In the genomic region with DNA sequence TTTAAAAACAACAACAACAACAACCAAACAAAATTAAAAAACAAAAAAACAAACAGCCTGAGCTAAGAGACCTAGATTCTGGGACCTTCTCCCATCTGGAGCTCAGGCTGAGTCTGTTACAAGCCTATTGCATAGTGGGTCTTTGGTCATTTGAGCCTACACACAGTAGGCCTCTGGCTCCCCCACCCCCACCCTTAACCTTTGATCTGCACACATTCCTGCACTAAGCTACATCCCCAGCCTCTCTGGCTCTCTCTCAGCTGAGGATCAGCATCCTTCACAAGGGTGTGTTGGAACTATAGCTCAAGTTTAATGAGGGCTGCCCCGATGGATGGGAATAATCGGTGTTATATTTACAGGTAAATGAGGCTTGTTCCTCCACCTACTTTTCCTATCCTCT, we compare ENCODE assay signal across 43 mouse cellular contexts. TPM values are rescaled to one million over a fixed set of nuclear protein-coding genes. Genes with fewer than 3 reads are reported as not detected.
DNase-seq lines count a peak whose midpoint lies in the region; TF ChIP-seq lines count a peak whose summit lies in the region.
"Had no signal": no experiment of that assay in that cellular context is flagged by ENCODE, and none has a peak within 500 bp of the region (broad histone marks: within the 10 kb centered on the region; RNA-seq: fewer than 3 reads in every experiment).

No protein-coding gene starts in this region.

- in situ Hi-C loops in CH12.LX (cut with MboI; ENCODE audit: low pct_ligation_motif_present, low pct_unique_long_range_greater_than_20kb, low sequenced_read_pairs) (loop anchor here (10.0 kb wide), 1 partner anchor 309 kb away; a partner anchor contains a TSS), ES-E14 (cut with MboI; ENCODE audit: low sequenced_read_pairs in 2 of 2, unreplicated experiment in 2 of 2) (no loop called here)

- intact Hi-C loops in heart, adult 2 months (cut with DNase I): loop anchor here (1.0 kb wide), 1 partner anchor 29 kb away; no protein-coding TSS in a partner anchor
- intact Hi-C loops in heart, postnatal 36 days (cut with DNase I): loop anchor here (10.0 kb wide), 1 partner anchor 1919 kb away; no protein-coding TSS in a partner anchor

- H3K4me2 ChIP-seq in CH12.LX (ENCODE audit: insufficient read depth, low read depth, poor library complexity, severe bottlenecking): no peak overlapping the region
- H3K4me2 ChIP-seq: embryonic facial prominence, embryonic 12.5 days; lung, embryonic 14.5 days; midbrain, embryonic 12.5 days; neural tube, embryonic 12.5 days had no signal

- H3K36me3 ChIP-seq in heart, adult 2 months (ENCODE audit: control insufficient read depth, insufficient read depth, low read length): no peaks in the 10 kb centered on the region
- H3K36me3 ChIP-seq in CH12.LX (replicated peaks in 1 of 2; ENCODE audit: control insufficient read depth in 1 of 2, insufficient read depth in 1 of 2, low read length in 1 of 2) (peaks cover 6 to 13% of the 10 kb centered on the region in 2 experiments), ES-E14 (ENCODE audit: control insufficient read depth, insufficient read depth, low read length, poor library complexity, severe bottlenecking) (0 out of 2 replicates have a peak, but pooled peaks cover 6% of the 10 kb centered on the region)
- H3K36me3 ChIP-seq: intestine, embryonic 15.5 days had no signal

- WGBS in heart, adult 2 months: 83% methylated on average over 2 of the region's 2 CpGs

- TF ChIP-seq POLR2A in heart, adult 2 months (IDR thresholded peaks at IDR 0.05; ENCODE audit: insufficient read depth, low read depth, low read length): no peak
- TF ChIP-seq POLR2A in CH12.LX (IDR thresholded peaks at IDR 0.05; ENCODE audit: low read depth, low read length): no peak

- peaks cover 6% of the 10 kb centered on the region; the same call in 1 of the 2 replicates for H3K4me1 ChIP-seq in heart, adult 2 months (ENCODE audit: control insufficient read depth, insufficient read depth, low read length)
- H3K4me1 ChIP-seq in CH12.LX (ENCODE audit: control insufficient read depth in 1 of 2, insufficient read depth in 2 of 2) (peaks cover 5 to 40% of the 10 kb centered on the region in 2 experiments; a peak in 2 of 4 replicates), ES-E14 (ENCODE audit: control insufficient read depth in 2 of 2, insufficient read depth in 2 of 2, low read length in 2 of 2, poor library complexity in 1 of 2) (peaks cover 8 to 22% of the 10 kb centered on the region in 2 experiments)
- H3K4me1 ChIP-seq in brown adipose tissue, adult 24 weeks (ENCODE audit: control insufficient read depth, insufficient read depth, insufficient read length, low read length): peaks cover 7% of the 10 kb centered on the region; the same call in 1 of the 2 replicates

- DNase-seq in heart, adult 2 months: no peak
- DNase-seq in heart, postnatal 36 days: no peak
- DNase-seq in CH12.LX (ENCODE audit: extremely low read depth) (no peak), ES-E14 (ENCODE audit: low read depth, low spot score) (no peak)
- DNase-seq in cerebellum, postnatal 36 days: no peak
- DNase-seq in thymus, adult 18-20 months: no peak
- DNase-seq in retina, embryonic 14.5 days (ENCODE audit: low spot score): no peak
- DNase-seq: adrenal gland, postnatal 36 days; cerebellum, adult 8-10 months; embryo, embryonic 11 days; gastrocnemius, postnatal 14 days; heart, adult 11 months; heart, postnatal 10 days; kidney, postnatal 14 days; liver; lung, embryonic 14.5 days; right cerebral cortex, postnatal 4 days; thymus, adult 2 months; thymus, postnatal 36 days had no signal

- dilution Hi-C loops in CH12.LX (cut with MboI; ENCODE audit: extremely low pct_ligation_motif_present, extremely low pct_unique_long_range_greater_than_20kb, low sequenced_read_pairs): no loop called here

- no peak for TF ChIP-seq EP300 in heart, adult 2 months (IDR thresholded peaks at IDR 0.05; ENCODE audit: insufficient read depth, low read depth, low read length)
- no peak for TF ChIP-seq EP300 in CH12.LX (IDR thresholded peaks at IDR 0.05; ENCODE audit: low read length)

- no peak overlapping the region for H3K9ac ChIP-seq in heart, adult 2 months (ENCODE audit: low read depth, low read length)
- H3K9ac ChIP-seq in CH12.LX (ENCODE audit: insufficient read depth, low read depth) (no peak overlapping the region), ES-E14 (ENCODE audit: insufficient read depth, low read depth, low read length, poor library complexity, severe bottlenecking) (peak overlapping the region; percentile 40; the same call in 1 of the 2 replicates)
- H3K9ac ChIP-seq: embryonic facial prominence, embryonic 12.5 days; heart, embryonic 12.5 days; intestine, embryonic 15.5 days; liver, embryonic 14.5 days; lung, embryonic 14.5 days; midbrain, embryonic 12.5 days; neural tube, embryonic 12.5 days had no signal

- no peak for TF ChIP-seq RAD21 in CH12.LX (IDR thresholded peaks at IDR 0.05; ENCODE audit: low read depth, low read length)

- H3K4me3 ChIP-seq in heart, adult 2 months: no peak overlapping the region
- no peak overlapping the region for H3K4me3 ChIP-seq in CH12.LX (replicated peaks in 1 of 3; ENCODE audit: low read depth in 2 of 3, low read length in 2 of 3, poor library complexity in 1 of 3)
- peak overlapping the region; percentile 27 to 46 for H3K4me3 ChIP-seq in ES-E14 (ENCODE audit: insufficient read depth in 1 of 2, low read depth in 1 of 2, low read length in 2 of 2, poor library complexity in 1 of 2, severe bottlenecking in 1 of 2)
- no peak overlapping the region for H3K4me3 ChIP-seq in brown adipose tissue, adult 24 weeks (ENCODE audit: insufficient read depth, low read depth, low read length)
- H3K4me3 ChIP-seq: embryonic facial prominence, embryonic 12.5 days; erythroblast, embryonic 14.5 days; heart, embryonic 12.5 days; hindbrain, embryonic 10.5 days; intestine, embryonic 15.5 days; megakaryocyte, embryonic 14.5 days; midbrain, embryonic 12.5 days; myocyte; neural tube, embryonic 12.5 days had no signal

- H3K27ac ChIP-seq in heart, adult 2 months: peak overlapping the region; percentile 80
- H3K27ac ChIP-seq in CH12.LX (ENCODE audit: insufficient read depth, low read depth): no peak overlapping the region
- peak overlapping the region; percentile 92; the same call in 1 of the 2 replicates for H3K27ac ChIP-seq in ES-E14 (ENCODE audit: insufficient read depth, low read depth, low read length, poor library complexity, severe bottlenecking)
- H3K27ac ChIP-seq in brown adipose tissue, adult 24 weeks (replicated peaks; ENCODE audit: low read depth, low read length): peak overlapping the region; percentile 94
- H3K27ac ChIP-seq: embryonic facial prominence, embryonic 12.5 days; hindbrain, embryonic 10.5 days; hindbrain, postnatal 0 days; liver, embryonic 14.5 days; midbrain, embryonic 12.5 days; neural tube, embryonic 12.5 days had no signal

- H3K79me2 ChIP-seq in heart, adult 2 months (replicated peaks; ENCODE audit: control insufficient read depth, insufficient read depth, low read length): peaks cover 3% of the 10 kb centered on the region; the same call in 1 of the 2 replicates
- H3K79me2 ChIP-seq in CH12.LX (replicated peaks; ENCODE audit: control insufficient read depth, extremely low read depth, insufficient read depth, poor library complexity, severe bottlenecking): peaks cover 11% of the 10 kb centered on the region

- H3K9me3 ChIP-seq in CH12.LX (replicated peaks; ENCODE audit: low read length): no peaks in the 10 kb centered on the region
- H3K9me3 ChIP-seq in ES-E14 (ENCODE audit: control insufficient read depth, insufficient read depth, low read depth, low read length): no peaks in the 10 kb centered on the region
- H3K9me3 ChIP-seq: embryonic facial prominence, embryonic 12.5 days; G1E; heart, embryonic 12.5 days; hindbrain, embryonic 10.5 days; intestine, embryonic 15.5 days; megakaryocyte, embryonic 14.5 days; midbrain, embryonic 12.5 days; neural tube, embryonic 12.5 days had no signal

- TF ChIP-seq CTCF in heart, adult 2 months (IDR thresholded peaks at IDR 0.05): no peak
- TF ChIP-seq CTCF in CH12.LX (conservative IDR thresholded peaks at IDR 0.05 in 1 of 2, IDR thresholded peaks at IDR 0.05 in 1 of 2; ENCODE audit: low read depth in 2 of 2, low read length in 2 of 2): no peak

- no peaks in the 10 kb centered on the region for H3K27me3 ChIP-seq in heart, adult 2 months (ENCODE audit: control insufficient read depth, insufficient read depth, low read length)
- no peaks in the 10 kb centered on the region for H3K27me3 ChIP-seq in CH12.LX (replicated peaks)
- H3K27me3 ChIP-seq: heart, embryonic 12.5 days; intestine, embryonic 15.5 days; megakaryocyte, embryonic 14.5 days; Patski had no signal

RNA-seq across cellular contexts. Expression of a gene that starts 3.6 kb away (rescaled TPM):
- 10 to 100 TPM; 17.7 to 24.3 TPM for total RNA-seq in heart, adult 2 months (2021)
- polyA plus RNA-seq in heart, adult 2 months (2012; rRNA removed): 13.6 and 14.1 TPM in 2 replicates
- 10 to 100 TPM; 23.1 to 27.3 TPM for total RNA-seq in heart, postnatal 36 days (2021)
- total RNA-seq in CH12.LX (2012; rRNA removed): 19.5 and 20.1 TPM in 2 replicates
- total RNA-seq in CH12.LX (2014; rRNA removed): 5.1 and 6.1 TPM in 2 replicates
- polyA plus RNA-seq in CH12.LX (2012; ENCODE audit: insufficient read length, low read depth): 41.2 and 48.3 TPM in 2 replicates
- 37.8 TPM in 2 replicates for total RNA-seq in ES-E14 (2012; rRNA removed)
- 7.9 and 8.6 TPM in 2 replicates for polyA plus RNA-seq in brown adipose tissue, adult 24 weeks (2012; ENCODE audit: insufficient read depth, insufficient read length, missing spikeins)

RNA-seq across cellular contexts. Expression of a gene that starts 25.6 kb away (rescaled TPM):
- 1 to 10 TPM; 4.8 TPM for total RNA-seq in heart, adult 2 months (2021)
- 2.8 and 4.7 TPM in 2 replicates for polyA plus RNA-seq in heart, adult 2 months (2012; rRNA removed)
- 1 to 10 TPM; 4.9 TPM for total RNA-seq in heart, postnatal 36 days (2021)
- total RNA-seq in CH12.LX (2012; rRNA removed) (28.5 and 33.0 TPM in 2 replicates), CH12.LX (2014; rRNA removed) (37.4 and 41.3 TPM in 2 replicates), ES-E14 (2012; rRNA removed) (28.8 and 37.8 TPM in 2 replicates)
- polyA plus RNA-seq in CH12.LX (2012; ENCODE audit: insufficient read length, low read depth): 35.2 and 35.4 TPM in 2 replicates
- 2.4 and 3.0 TPM in 2 replicates for polyA plus RNA-seq in brown adipose tissue, adult 24 weeks (2012; ENCODE audit: insufficient read depth, insufficient read length, missing spikeins)

RNA-seq across cellular contexts. Expression of a gene that starts 28.9 kb away (rescaled TPM):
- total RNA-seq in heart, adult 2 months (2021): not detected
- 0.56 TPM in 1 of 2 replicates, not detected in the other for polyA plus RNA-seq in heart, adult 2 months (2012; rRNA removed)
- not detected for total RNA-seq in heart, postnatal 36 days (2021)
- total RNA-seq in CH12.LX (2012; rRNA removed) (not detected in 2 replicates), CH12.LX (2014; rRNA removed) (not detected in 2 replicates), ES-E14 (2012; rRNA removed) (0.95 and 1.6 TPM in 2 replicates)
- not detected in 2 replicates for polyA plus RNA-seq in CH12.LX (2012; ENCODE audit: insufficient read length, low read depth)
- polyA plus RNA-seq in brown adipose tissue, adult 24 weeks (2012; ENCODE audit: insufficient read depth, insufficient read length, missing spikeins): not detected in 2 replicates
- total RNA-seq: adrenal gland, adult 18-20 months; adrenal gland, postnatal 36 days; G1E; gastrocnemius, postnatal 14 days; heart, postnatal 10 days; hindbrain, postnatal 0 days; layer of hippocampus, postnatal 10 days; left cerebral cortex, adult 18-20 months; left cerebral cortex, postnatal 14 days had no signal
- polyA plus RNA-seq: embryonic facial prominence, embryonic 12.5 days; erythroblast, embryonic 14.5 days; forebrain, embryonic 11.5 days; forebrain, embryonic 16.5 days; G1E; heart, embryonic 12.5 days; hindbrain, embryonic 10.5 days; hindbrain, postnatal 0 days; intestine, embryonic 15.5 days; kidney, embryonic 14.5 days; limb, embryonic 11.5 days; liver, embryonic 14.5 days; lung, embryonic 14.5 days; midbrain, embryonic 12.5 days; midbrain, postnatal 0 days; neural tube, embryonic 12.5 days; stomach, embryonic 14.5 days had no signal

RNA-seq across cellular contexts. Expression of a gene that starts 40.4 kb away (rescaled TPM):
- 10 to 100 TPM; 15.3 to 16.3 TPM for total RNA-seq in heart, adult 2 months (2021)
- polyA plus RNA-seq in heart, adult 2 months (2012; rRNA removed): 11.1 and 13.5 TPM in 2 replicates
- total RNA-seq in heart, postnatal 36 days (2021): 10 to 100 TPM; 19.2 to 21.7 TPM
- total RNA-seq in CH12.LX (2012; rRNA removed) (98.9 and 121 TPM in 2 replicates), CH12.LX (2014; rRNA removed) (84.5 and 101 TPM in 2 replicates), ES-E14 (2012; rRNA removed) (140 and 208 TPM in 2 replicates)
- polyA plus RNA-seq in CH12.LX (2012; ENCODE audit: insufficient read length, low read depth): 202 and 210 TPM in 2 replicates
- 56.9 and 57.0 TPM in 2 replicates for polyA plus RNA-seq in brown adipose tissue, adult 24 weeks (2012; ENCODE audit: insufficient read depth, insufficient read length, missing spikeins)

Comparison
In these comparisons a context has a peak if more than half of its experiments do, and no peak if none do; other contexts are left out.
1. H3K4me3 ChIP-seq: peak in ES-E14 (2 of 2); none in heart, adult 2 months (single experiment), CH12.LX (0 of 3) and brown adipose tissue, adult 24 weeks (single experiment).